Mouse (Mus musculus) CD8-positive naive resting alpha-beta T cell, adult 57 days (primary cell): Measurements from ENCODE around the gene Dazap2. TPM values are rescaled to one million over a fixed set of nuclear protein-coding genes. Genes with fewer than 3 reads are reported as not detected.

Experiments used
- total RNA-seq: library from RNA; stranded (reverse); gene quantifications from one replicate; pipeline ENCODE4 v1.2.4, GENCODE M21; 2023

Dazap2 gene
- total RNA-seq, result 342 TPM

GRCm38 (mm10) chr15:100614996-100615824 lies at the start of gene Dazap2:
Gene Dazap2 (plus strand): TSS chr15:100615349.

GRCm38 (mm10) chr15:100599276-100600046 lies 15.7 kb upstream of the Dazap2 start, which contains the start of gene Pou6f1:
Gene Pou6f1 (minus strand): TSS chr15:100599984.

GRCm38 (mm10) chr15:100636700-100637501 lies 21.8 kb downstream of the Dazap2 start, which contains the start of gene Smagp:
Gene Smagp (minus strand): TSS chr15:100636940.

DNA sequence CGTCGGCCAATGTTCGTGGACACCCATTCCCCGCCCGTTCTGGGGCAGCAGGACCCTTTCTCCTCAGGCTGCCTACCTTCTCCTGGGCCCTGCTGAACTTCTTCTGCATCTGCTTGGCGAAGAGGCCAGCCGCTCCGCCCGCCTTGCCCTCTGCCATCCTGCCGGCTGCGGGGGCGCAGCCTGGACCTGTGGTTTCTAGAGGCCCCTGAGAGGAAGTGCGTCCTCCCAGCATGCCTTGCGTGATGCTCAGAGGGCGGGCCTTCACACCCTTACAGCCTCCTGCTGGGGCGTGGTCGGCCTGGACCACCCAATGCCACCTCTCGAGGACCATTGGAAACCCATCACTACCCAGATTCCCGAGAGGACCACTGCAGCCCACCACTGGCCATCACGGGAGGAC lies 54.2 kb downstream of the Dazap2 start, which contains the start of gene Bin2:
Gene Bin2, minus strand, starts transcription at position 217 of the 400 bp plus-strand sequence.

Other genes with a start within 250 kb of the Dazap2 start
- not detected for gene Gm5475, start 193.2 kb upstream of the Dazap2 start, total RNA-seq
- 70.8 TPM for gene Slc11a2, start 190.3 kb upstream of the Dazap2 start, total RNA-seq
- 57.2 TPM for gene Letmd1, start 146.3 kb upstream of the Dazap2 start, total RNA-seq
- gene Csrnp2, start 119.9 kb upstream of the Dazap2 start, total RNA-seq, result 10.2 TPM
- 11.4 TPM for gene Tfcp2, start 63.3 kb upstream of the Dazap2 start, total RNA-seq
- 30.2 TPM for gene Pou6f1, start 15.4 kb upstream of the Dazap2 start, total RNA-seq
- 4.2 TPM for gene Smagp, start 21.6 kb downstream of the Dazap2 start, total RNA-seq
- gene Bin2, start 54.2 kb downstream of the Dazap2 start, total RNA-seq, result 419 TPM
- 9.8 TPM for gene Cela1, start 72.6 kb downstream of the Dazap2 start, total RNA-seq
- gene Galnt6, start 114.0 kb downstream of the Dazap2 start, total RNA-seq, result 131 TPM
- gene Slc4a8, start 146.4 kb downstream of the Dazap2 start, total RNA-seq, result 8.7 TPM